Mouse (Mus musculus): ENCODE data around the gene Os9. TPM values are rescaled to one million over a fixed set of nuclear protein-coding genes. Genes with fewer than 3 reads are reported as not detected.
"Not testable (repeated sequence)": the region's sequence is repeated elsewhere in the genome, so short reads cannot be mapped to it uniquely, and the experiment has no call there.

Os9 gene
- polyA plus RNA-seq, 1 experiment from 2014 or later, result 101 TPM

DNA sequence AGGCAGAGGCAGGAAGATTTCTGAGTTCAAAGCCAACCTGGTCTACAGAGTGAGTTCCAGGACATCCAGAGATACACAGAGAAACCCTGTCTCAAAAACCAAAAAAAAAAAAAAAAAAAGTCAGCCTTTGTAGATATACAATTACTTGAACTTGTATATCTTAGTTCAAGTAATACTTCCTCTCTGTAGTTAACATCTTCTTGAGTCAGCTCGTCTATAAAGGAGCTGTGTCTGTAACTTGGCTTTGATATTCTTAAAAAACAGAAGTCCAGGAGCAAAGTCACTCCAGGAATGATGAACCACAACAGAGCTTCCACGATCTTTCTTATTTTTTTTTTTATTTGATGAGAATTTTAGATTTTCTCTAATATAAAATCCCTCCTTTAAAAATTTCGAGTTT, 39.8 kb upstream of the Os9 start:
- H3K4me2 ChIP-seq (replicated peaks), result no peak overlapping the region
- no peaks in the 10 kb centered on the region for H3K9me3 ChIP-seq (replicated peaks)
- peaks cover 5% of the 10 kb centered on the region for H3K27me3 ChIP-seq
- H3K4me1 ChIP-seq, result peaks cover 8% of the 10 kb centered on the region
- 74% methylated on average over 3 of the region's 3 CpGs for WGBS
- no peak overlapping the region for H3K27ac ChIP-seq (replicated peaks)
- ATAC-seq (ENCODE audit: insufficient number of reproducible peaks, low FRiP score, low TSS enrichment, low read depth), result no peak
- H3K36me3 ChIP-seq, result no peaks in the 10 kb centered on the region
- no peak overlapping the region for H3K4me3 ChIP-seq (replicated peaks)
- H3K9ac ChIP-seq, result no peak overlapping the region

DNA sequence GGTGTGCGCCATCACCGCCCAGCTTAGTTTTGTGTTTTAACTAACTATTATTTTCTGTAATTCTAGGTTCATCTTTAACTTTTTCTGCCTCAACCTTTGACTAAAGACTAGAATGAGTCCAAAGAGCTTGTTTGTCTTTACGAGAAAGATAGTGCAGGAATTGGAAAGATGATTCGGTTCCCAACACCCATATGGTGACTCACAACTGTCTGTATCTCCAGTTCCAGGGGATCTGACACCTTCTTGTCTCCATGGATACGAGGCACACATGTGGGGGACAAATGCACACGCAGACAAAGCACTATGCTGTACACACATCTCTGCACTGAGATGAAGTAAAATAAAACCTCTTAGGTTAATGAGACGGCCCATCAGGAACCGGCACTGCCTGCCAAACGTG, 39.1 kb upstream of the Os9 start:
- 82% methylated on average over 9 of the region's 9 CpGs for WGBS

DNA sequence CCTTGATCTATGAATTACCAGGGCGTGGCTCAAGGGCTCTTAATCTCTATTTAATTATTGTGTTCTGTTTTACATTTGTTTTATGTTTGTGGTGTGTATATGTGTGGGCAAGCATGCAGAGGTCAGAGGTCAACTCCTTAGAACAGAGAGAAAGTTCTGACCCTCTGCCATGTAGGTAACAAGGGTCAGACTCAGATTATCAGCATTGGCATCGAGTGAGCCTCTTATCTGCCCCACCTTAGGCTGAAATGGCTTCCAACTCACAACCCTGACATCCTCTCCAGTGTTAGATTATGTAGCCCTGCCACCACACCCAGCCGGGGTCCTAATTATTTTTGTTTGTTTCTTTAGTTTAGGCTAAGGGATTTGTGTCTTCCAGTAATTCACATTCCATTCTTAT, 37.5 kb upstream of the Os9 start:
- Histone ChIP-seq H3K4me3 (replicated peaks) (no peak overlapping the region), H3K4me1 (no peaks in the 10 kb centered on the region), H3K4me2 (replicated peaks) (no peak overlapping the region), H3K9ac (no peak overlapping the region), H3K27me3 (no peaks in the 10 kb centered on the region), H3K27ac (replicated peaks) (no peak overlapping the region), H3K9me3 (replicated peaks) (no peaks in the 10 kb centered on the region), H3K36me3 (no peaks in the 10 kb centered on the region)
- ATAC-seq (ENCODE audit: insufficient number of reproducible peaks, low FRiP score, low TSS enrichment, low read depth), result no peak
- WGBS, result 68% methylated on average over 3 of the region's 3 CpGs

More for the DNA sequence above, 39.1 kb upstream of the Os9 start:
- peaks cover 3% of the 10 kb centered on the region; the same call in 1 of the 2 replicates for H3K4me1 ChIP-seq
- ATAC-seq (ENCODE audit: insufficient number of reproducible peaks, low FRiP score, low TSS enrichment, low read depth), result no peak
- H3K4me2 ChIP-seq (replicated peaks), result no peak overlapping the region
- no peaks in the 10 kb centered on the region for H3K27me3 ChIP-seq
- no peak overlapping the region for H3K9ac ChIP-seq
- H3K4me3 ChIP-seq (replicated peaks), result no peak overlapping the region
- no peaks in the 10 kb centered on the region for H3K9me3 ChIP-seq (replicated peaks)
- no peak overlapping the region for H3K27ac ChIP-seq (replicated peaks)
- no peaks in the 10 kb centered on the region for H3K36me3 ChIP-seq

DNA sequence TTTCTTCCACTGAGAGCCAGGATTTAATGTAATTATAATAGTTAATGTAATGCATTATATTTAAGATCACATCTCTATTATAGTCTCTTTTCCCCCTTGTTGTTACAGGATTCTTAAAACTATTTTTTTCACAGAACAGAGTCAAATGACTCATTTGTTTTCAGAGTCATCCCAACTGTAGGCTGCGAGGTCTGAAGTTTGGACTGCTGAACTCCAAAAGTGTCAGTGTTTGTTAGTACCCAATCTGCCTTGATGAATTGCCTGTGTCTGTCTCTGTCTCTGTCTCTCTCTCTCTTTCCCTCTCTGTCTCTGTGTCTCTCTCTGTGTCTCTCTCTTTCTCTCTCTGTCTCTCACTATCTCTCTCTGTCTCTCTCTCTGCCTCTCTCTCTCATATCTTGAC, 35.6 kb upstream of the Os9 start:
- ATAC-seq (ENCODE audit: insufficient number of reproducible peaks, low FRiP score, low TSS enrichment, low read depth), result no peak
- Histone ChIP-seq H3K4me2 (replicated peaks) (no peak overlapping the region), H3K4me1 (no peaks in the 10 kb centered on the region), H3K36me3 (no peaks in the 10 kb centered on the region), H3K27ac (replicated peaks) (no peak overlapping the region), H3K4me3 (replicated peaks) (no peak overlapping the region), H3K9ac (no peak overlapping the region), H3K9me3 (replicated peaks) (no peaks in the 10 kb centered on the region), H3K27me3 (no peaks in the 10 kb centered on the region)
- 70% methylated on average over 1 of the region's 1 CpGs for WGBS

DNA sequence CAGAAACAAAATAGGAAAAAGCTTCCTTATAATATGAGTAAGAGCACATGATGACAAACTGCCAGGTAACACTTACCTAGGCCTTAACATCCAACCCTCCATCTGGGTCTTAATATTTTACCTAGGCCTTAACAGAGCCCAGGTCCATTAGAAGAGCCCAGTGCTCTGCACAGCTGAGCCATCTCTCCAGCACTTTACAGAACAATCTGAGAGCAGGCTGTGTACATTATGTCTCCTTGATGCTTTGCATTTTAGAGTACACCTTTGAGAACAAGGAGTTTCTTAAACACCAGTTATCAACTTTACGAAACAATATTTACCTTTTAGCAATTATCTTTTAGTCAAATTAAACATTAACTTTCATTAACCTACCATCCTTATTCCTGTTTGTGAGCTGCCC, 35.2 kb upstream of the Os9 start:
- Histone ChIP-seq H3K27ac (replicated peaks) (no peak overlapping the region), H3K4me3 (replicated peaks) (no peak overlapping the region), H3K36me3 (no peaks in the 10 kb centered on the region), H3K4me1 (no peaks in the 10 kb centered on the region), H3K9me3 (replicated peaks) (no peaks in the 10 kb centered on the region), H3K4me2 (replicated peaks) (no peak overlapping the region), H3K9ac (no peak overlapping the region), H3K27me3 (no peaks in the 10 kb centered on the region)
- 87% methylated on average over 1 of the region's 1 CpGs for WGBS
- no peak for ATAC-seq (ENCODE audit: insufficient number of reproducible peaks, low FRiP score, low TSS enrichment, low read depth)

DNA sequence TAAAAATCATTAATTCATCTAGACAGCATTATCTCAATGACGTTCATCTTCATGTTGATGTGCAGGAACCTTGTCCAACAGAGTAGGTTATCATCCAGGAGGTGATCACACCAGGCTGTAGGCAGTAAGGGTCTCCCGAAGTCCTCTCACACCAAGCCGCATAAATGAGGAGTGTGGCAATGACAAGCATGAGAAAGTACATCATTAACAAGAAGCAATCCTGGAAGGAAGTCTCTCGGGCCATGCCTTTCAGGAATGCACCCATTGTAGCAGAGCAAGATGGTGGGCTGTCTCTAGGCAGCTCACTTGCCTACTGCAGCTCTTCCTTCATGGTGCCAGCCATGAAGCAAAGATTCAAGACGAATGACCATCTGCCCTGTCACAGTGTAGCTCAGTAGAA, 33.7 kb upstream of the Os9 start:
- H3K4me2 ChIP-seq (replicated peaks), result no peak overlapping the region
- H3K4me1 ChIP-seq, result no peaks in the 10 kb centered on the region
- H3K4me3 ChIP-seq (replicated peaks), result no peak overlapping the region
- no peaks in the 10 kb centered on the region for H3K27me3 ChIP-seq
- no peak overlapping the region for H3K9ac ChIP-seq
- H3K27ac ChIP-seq (replicated peaks), result no peak overlapping the region
- H3K36me3 ChIP-seq, result no peaks in the 10 kb centered on the region
- no peaks in the 10 kb centered on the region for H3K9me3 ChIP-seq (replicated peaks)
- no peak for ATAC-seq (ENCODE audit: insufficient number of reproducible peaks, low FRiP score, low TSS enrichment, low read depth)
- WGBS, result 86% methylated on average over 5 of the region's 5 CpGs

DNA sequence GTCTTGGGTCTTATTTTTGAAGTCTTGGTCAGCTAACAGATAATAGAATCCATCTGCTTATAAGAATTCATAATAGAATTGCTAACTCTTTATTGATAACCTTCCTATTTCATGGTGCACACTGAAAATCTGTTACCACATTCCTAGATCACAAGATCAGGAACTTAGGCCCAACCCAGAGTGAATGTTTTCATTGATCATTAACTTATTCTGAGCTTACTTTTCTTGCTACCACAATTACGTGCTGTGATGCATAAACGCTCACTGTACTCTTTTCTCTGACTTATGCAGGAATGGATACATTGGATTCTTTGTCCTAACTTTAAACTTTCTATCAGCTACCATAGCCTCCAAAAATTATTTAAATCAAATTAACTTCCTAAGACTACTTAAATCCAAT, 33.3 kb upstream of the Os9 start:
- H3K4me1 ChIP-seq, result no peaks in the 10 kb centered on the region
- H3K27me3 ChIP-seq, result no peaks in the 10 kb centered on the region
- no peak overlapping the region for H3K4me3 ChIP-seq (replicated peaks)
- H3K36me3 ChIP-seq, result no peaks in the 10 kb centered on the region
- no peak for ATAC-seq (ENCODE audit: insufficient number of reproducible peaks, low FRiP score, low TSS enrichment, low read depth)
- no peaks in the 10 kb centered on the region for H3K9me3 ChIP-seq (replicated peaks)
- no peak overlapping the region for H3K27ac ChIP-seq (replicated peaks)
- H3K4me2 ChIP-seq (replicated peaks), result no peak overlapping the region
- 92% methylated on average over 2 of the region's 2 CpGs for WGBS
- no peak overlapping the region for H3K9ac ChIP-seq

DNA sequence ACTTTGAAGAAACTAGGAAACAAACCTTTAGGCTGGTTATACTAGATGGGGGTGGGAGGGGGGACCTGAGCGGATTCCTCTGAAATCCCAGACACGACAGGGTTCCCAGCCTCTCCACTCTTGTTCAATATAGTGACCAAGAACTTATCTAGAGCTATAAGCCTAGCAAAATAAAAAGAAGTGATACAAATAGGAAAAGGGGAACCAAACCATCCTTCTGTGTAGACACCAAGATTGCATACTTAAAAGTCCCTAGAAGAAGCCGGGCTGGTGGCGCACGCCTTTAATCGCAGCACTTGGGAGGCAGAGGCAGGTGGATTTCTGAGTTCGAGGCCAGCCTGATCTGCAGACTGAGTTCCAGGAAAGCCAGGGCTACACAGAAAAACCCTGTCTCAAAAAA, 32.4 kb upstream of the Os9 start:
- Histone ChIP-seq H3K36me3 (no peaks in the 10 kb centered on the region), H3K27ac (replicated peaks) (no peak overlapping the region), H3K4me3 (replicated peaks) (no peak overlapping the region), H3K9me3 (replicated peaks) (no peaks in the 10 kb centered on the region), H3K9ac (no peak overlapping the region), H3K4me1 (no peaks in the 10 kb centered on the region), H3K27me3 (no peaks in the 10 kb centered on the region), H3K4me2 (replicated peaks) (no peak overlapping the region)
- ATAC-seq (ENCODE audit: insufficient number of reproducible peaks, low FRiP score, low TSS enrichment, low read depth), result no peak
- WGBS, result 93% methylated on average over 7 of the region's 7 CpGs

DNA sequence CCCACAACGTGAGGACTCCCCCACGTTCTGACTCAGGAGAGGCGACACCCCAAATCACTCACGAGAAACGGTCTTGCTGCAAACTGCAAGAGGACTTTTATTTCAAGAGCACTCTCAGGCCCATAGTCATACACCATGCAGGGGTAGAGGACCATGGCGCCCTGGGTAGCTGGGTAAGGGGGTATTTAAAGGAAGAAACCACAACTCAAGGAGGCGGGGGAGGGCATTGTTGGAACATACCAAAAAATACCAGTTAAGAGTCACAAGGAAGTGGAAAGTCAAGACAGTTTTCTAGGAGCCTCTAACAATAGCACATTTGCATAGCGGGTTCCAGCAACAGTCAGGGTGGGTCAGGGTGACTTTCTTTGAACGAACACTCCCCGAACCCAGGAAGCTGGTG, 31.6 kb upstream of the Os9 start:
- 85% methylated on average over 10 of the region's 10 CpGs for WGBS

DNA sequence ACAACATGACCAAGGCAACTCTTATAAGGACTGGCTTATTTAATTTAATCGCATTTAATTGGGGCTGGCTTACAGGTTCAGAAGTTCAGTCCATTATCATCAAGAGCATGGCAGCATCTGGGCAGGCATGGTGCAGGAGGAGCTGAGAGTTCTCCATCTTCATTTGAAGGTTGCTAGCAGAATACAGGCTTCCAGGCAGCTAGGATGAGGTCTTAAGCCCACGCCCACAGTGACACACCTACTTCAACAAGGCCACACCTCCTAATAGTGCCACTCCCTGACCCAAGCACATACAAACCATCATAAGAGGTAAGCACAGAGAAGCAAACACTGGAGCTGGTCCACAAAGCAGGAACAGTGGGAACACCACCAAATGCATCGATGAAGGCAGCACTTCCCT, 30.3 kb upstream of the Os9 start:
- not testable (repeated sequence) for H3K9ac ChIP-seq; H3K27ac ChIP-seq (replicated peaks); H3K9me3 ChIP-seq (replicated peaks); ATAC-seq (ENCODE audit: insufficient number of reproducible peaks, low FRiP score, low TSS enrichment, low read depth); H3K4me2 ChIP-seq (replicated peaks); H3K27me3 ChIP-seq; H3K4me3 ChIP-seq (replicated peaks); H3K4me1 ChIP-seq; H3K36me3 ChIP-seq
- 88% methylated on average over 3 of the region's 3 CpGs for WGBS

More for the DNA sequence above, 31.6 kb upstream of the Os9 start:
- H3K4me1 ChIP-seq; H3K27me3 ChIP-seq; H3K27ac ChIP-seq (replicated peaks); ATAC-seq (ENCODE audit: insufficient number of reproducible peaks, low FRiP score, low TSS enrichment, low read depth); H3K9ac ChIP-seq; H3K4me3 ChIP-seq (replicated peaks); H3K4me2 ChIP-seq (replicated peaks); H3K9me3 ChIP-seq (replicated peaks); H3K36me3 ChIP-seq: not testable (repeated sequence)

DNA sequence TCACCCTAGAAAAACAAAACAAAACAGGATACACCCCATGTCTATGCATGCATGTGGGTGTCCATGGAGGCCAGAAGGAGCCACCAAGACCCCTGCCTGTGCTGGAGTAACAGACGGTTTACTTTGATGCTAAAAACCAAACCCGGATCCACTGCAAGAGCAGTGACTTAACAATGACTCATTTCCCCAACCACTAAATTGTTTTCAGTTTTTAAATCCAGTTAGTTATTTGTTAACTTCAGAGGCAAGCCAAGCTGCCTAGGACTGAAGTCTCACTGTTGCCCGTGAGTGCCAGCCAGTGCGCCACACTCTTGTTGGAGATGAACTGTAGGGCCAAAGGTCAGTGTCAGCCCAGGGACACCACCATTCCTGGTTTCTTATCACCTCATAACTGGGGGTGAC, 29.5 kb upstream of the Os9 start:
- no peak overlapping the region for H3K27ac ChIP-seq (replicated peaks)
- no peaks in the 10 kb centered on the region for H3K4me1 ChIP-seq
- no peak overlapping the region for H3K4me3 ChIP-seq (replicated peaks)
- no peak overlapping the region for H3K4me2 ChIP-seq (replicated peaks)
- H3K36me3 ChIP-seq, result no peaks in the 10 kb centered on the region
- no peak overlapping the region for H3K9ac ChIP-seq
- no peaks in the 10 kb centered on the region for H3K9me3 ChIP-seq (replicated peaks)
- 72% methylated on average over 4 of the region's 4 CpGs for WGBS
- no peaks in the 10 kb centered on the region for H3K27me3 ChIP-seq
- no peak for ATAC-seq (ENCODE audit: insufficient number of reproducible peaks, low FRiP score, low TSS enrichment, low read depth)

DNA sequence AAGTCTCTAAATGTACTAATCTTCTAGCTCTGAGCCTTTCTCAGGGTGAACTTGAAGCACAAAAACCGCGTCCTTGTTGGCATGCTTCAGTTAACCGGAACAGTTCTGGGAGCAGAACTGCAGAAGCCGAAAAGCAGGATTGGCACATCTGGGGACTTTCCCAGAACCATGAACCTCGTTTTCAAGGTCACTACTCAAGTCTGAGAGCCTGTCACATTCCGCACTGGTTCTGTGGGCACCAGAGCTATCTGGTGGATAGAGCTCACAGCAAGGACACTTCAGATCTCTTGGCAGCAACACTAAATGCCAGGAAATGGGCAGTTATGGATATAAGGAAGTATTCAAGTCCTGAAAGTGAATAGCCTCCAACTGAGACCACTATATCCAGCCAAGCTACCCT, 26.2 kb upstream of the Os9 start:
- 78% methylated on average over 6 of the region's 6 CpGs for WGBS
- H3K4me1 ChIP-seq, result no peaks in the 10 kb centered on the region
- no peak overlapping the region for H3K9ac ChIP-seq
- no peaks in the 10 kb centered on the region for H3K9me3 ChIP-seq (replicated peaks)
- H3K36me3 ChIP-seq, result no peaks in the 10 kb centered on the region
- H3K4me3 ChIP-seq (replicated peaks), result no peak overlapping the region
- no peak for ATAC-seq (ENCODE audit: insufficient number of reproducible peaks, low FRiP score, low TSS enrichment, low read depth)
- no peaks in the 10 kb centered on the region for H3K27me3 ChIP-seq
- no peak overlapping the region for H3K4me2 ChIP-seq (replicated peaks)
- H3K27ac ChIP-seq (replicated peaks), result no peak overlapping the region

All from embryonic facial prominence, embryonic 15.5 days (tissue).